Mouse (Mus musculus) T-cell, adult 2 months (primary cell): ENCODE data around the gene Irgm1.
"Not testable (repeated sequence)": the region's sequence is repeated elsewhere in the genome, so short reads cannot be mapped to it uniquely, and the experiment has no call there.

Experiments
- DNase-seq: peaks from one replicate; pipeline ENCODE4 v3.0.0; 2022; ENCODE audit warnings: low spot score

The Irgm1 gene

GRCm38 (mm10) chr11:48853474-48854180, 17.9 kb downstream of the Irgm1 start:
- peak; percentile 88 for DNase-seq

- no peak for DNase-seq
Observed at GRCm38 (mm10) chr11:48852624-48853473, 18.6 kb downstream of the Irgm1 start.

GRCm38 (mm10) chr11:48852190-48852589, 19.3 kb downstream of the Irgm1 start:
- DNase-seq, result no peak

- no peak for DNase-seq
Observed at GRCm38 (mm10) chr11:48851270-48851995, 20.1 kb downstream of the Irgm1 start.

- no peak for DNase-seq
Observed at GRCm38 (mm10) chr11:48850240-48850639, 21.2 kb downstream of the Irgm1 start.

- DNase-seq, result no peak
Observed at GRCm38 (mm10) chr11:48846881-48847280, 24.6 kb downstream of the Irgm1 start.

GRCm38 (mm10) chr11:48846362-48846761, 25.1 kb downstream of the Irgm1 start:
- not testable (repeated sequence) for DNase-seq

GRCm38 (mm10) chr11:48845244-48845815, 26.2 kb downstream of the Irgm1 start:
- no peak for DNase-seq

- DNase-seq, result no peak
Observed at GRCm38 (mm10) chr11:48844309-48844708, 27.2 kb downstream of the Irgm1 start.

- no peak for DNase-seq
Observed at GRCm38 (mm10) chr11:48843202-48843601, 28.3 kb downstream of the Irgm1 start.

- DNase-seq, result no peak
Observed at GRCm38 (mm10) chr11:48842378-48842792, 29.1 kb downstream of the Irgm1 start.

GRCm38 (mm10) chr11:48841213-48841612, 30.3 kb downstream of the Irgm1 start:
- no peak for DNase-seq

GRCm38 (mm10) chr11:48840805-48841204, 30.7 kb downstream of the Irgm1 start:
- DNase-seq, result no peak

GRCm38 (mm10) chr11:48838879-48839680, 32.4 kb downstream of the Irgm1 start:
- no peak for DNase-seq

GRCm38 (mm10) chr11:48838181-48838797, 33.2 kb downstream of the Irgm1 start:
- peak; percentile 53 for DNase-seq

GRCm38 (mm10) chr11:48837310-48838180, 33.9 kb downstream of the Irgm1 start:
- DNase-seq, result peak; percentile 66

GRCm38 (mm10) chr11:48836990-48837309, 34.5 kb downstream of the Irgm1 start:
- DNase-seq, result no peak

- DNase-seq, result no peak
Observed at GRCm38 (mm10) chr11:48835923-48836322, 35.6 kb downstream of the Irgm1 start.

GRCm38 (mm10) chr11:48833731-48834639, 37.5 kb downstream of the Irgm1 start:
- DNase-seq, result peak; percentile 89
